Mouse (Mus musculus) kidney, adult 2 months (tissue): ENCODE results near the gene Ttc19.

Experiments
- CTCF ChIP-seq: fragments of 200-500 bp; conservative IDR thresholded peaks from 2 replicates; pipeline ENCODE4 v1.5.1; 2011; ENCODE audit warnings: low read depth, mild to moderate bottlenecking, control low read depth, low read length, moderate library complexity, mixed read lengths; ENCODE audit not compliant: insufficient read depth, insufficient read length
- POLR2A ChIP-seq: fragments of 200-500 bp; IDR thresholded peaks from one replicate; pipeline ENCODE4 v1.6.1; 2011; ENCODE audit warnings: low read depth, low read length, control low read depth

DNA sequence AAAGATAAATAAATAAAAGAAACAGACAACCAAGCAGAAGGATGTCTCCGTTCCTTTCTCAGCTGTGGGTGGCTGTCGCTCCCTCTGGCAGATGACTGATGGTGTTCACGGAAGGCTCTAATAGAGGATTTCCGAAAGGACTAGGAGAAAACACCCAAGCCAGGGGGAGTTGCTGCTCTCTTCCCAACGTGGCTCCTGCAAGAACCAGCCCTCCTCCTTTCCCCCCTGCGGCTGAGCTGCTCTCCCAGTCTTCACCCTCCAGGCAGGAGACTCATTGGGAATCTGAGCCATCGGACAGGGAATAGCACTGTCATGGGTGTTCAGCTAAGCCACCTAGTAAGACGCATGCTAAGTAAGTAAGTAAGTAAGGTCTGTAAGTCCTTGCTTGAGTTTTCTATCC lies 4.2 kb upstream of the Ttc19 start:
- no peak for TF ChIP-seq CTCF
- TF ChIP-seq POLR2A: no peak
